Mouse (Mus musculus): ENCODE measurements around the gene Wipi2. TPM values are rescaled to one million over a fixed set of nuclear protein-coding genes. Genes with fewer than 3 reads are reported as not detected.

Wipi2 gene
- polyA plus RNA-seq, 1 experiment = 43.4 TPM

Other genes starting within 250 kb of the Wipi2 start
- gene Foxk1, start 226.2 kb upstream of the Wipi2 start, polyA plus RNA-seq (2012; rRNA removed) = 13.8 and 21.3 TPM in 2 replicates
- gene Ap5z1, start 163.8 kb upstream of the Wipi2 start, polyA plus RNA-seq (2012; rRNA removed) = 17.1 and 18.6 TPM in 2 replicates
- 0.04 and 0.06 TPM in 2 replicates for gene Papolb, start 97.6 kb upstream of the Wipi2 start, polyA plus RNA-seq (2012; rRNA removed)
- 2.6 and 3.4 TPM in 2 replicates for gene Radil, start 76.6 kb upstream of the Wipi2 start, polyA plus RNA-seq (2012; rRNA removed)
- gene Mmd2, start 18.9 kb upstream of the Wipi2 start, polyA plus RNA-seq (2012; rRNA removed) = 0.18 and 0.31 TPM in 2 replicates
- gene Slc29a4, start 64.8 kb downstream of the Wipi2 start, polyA plus RNA-seq (2012; rRNA removed) = 0.26 and 0.68 TPM in 2 replicates
- gene Tnrc18, start 190.0 kb downstream of the Wipi2 start, polyA plus RNA-seq (2012; rRNA removed) = 21.4 and 49.1 TPM in 2 replicates

Data from urinary bladder, adult 2 months (tissue).